ENCODE assay signal across 7 mouse cellular contexts in genomic region chr17:42875571-42876000, GRCm38 (mm10). TPM values are rescaled to one million over a fixed set of nuclear protein-coding genes. Genes with fewer than 3 reads are reported as not detected.
DNase-seq lines count a peak whose midpoint lies in the region; ATAC-seq and TF ChIP-seq lines count a peak whose summit lies in the region.

No protein-coding gene starts in this region.

- peak overlapping the region; percentile 87 for H3K4me3 ChIP-seq in G1E (ENCODE audit: low read depth, low read length)
- peak overlapping the region; percentile 84 for H3K4me3 ChIP-seq in forebrain, embryonic 13.5 days
- H3K4me3 ChIP-seq in spleen, adult 2 months (ENCODE audit: extremely low read depth, insufficient read depth, insufficient read length): peak overlapping the region; percentile 80

- no peaks in the 10 kb centered on the region for H3K9me3 ChIP-seq in G1E (replicated peaks)
- no peaks in the 10 kb centered on the region for H3K9me3 ChIP-seq in forebrain, embryonic 13.5 days (replicated peaks)

- no peak overlapping the region for H3K27ac ChIP-seq in forebrain, embryonic 13.5 days
- peak overlapping the region; percentile 96 for H3K27ac ChIP-seq in spleen, adult 2 months (ENCODE audit: insufficient read depth, low read length)

- no peak for ATAC-seq in G1E (ENCODE audit: extremely low read depth, insufficient number of reproducible peaks, low FRiP score, poor library complexity, severe bottlenecking)
- peak; percentile 16 for ATAC-seq in forebrain, embryonic 13.5 days
- ATAC-seq in megakaryocyte, adult 5-6 weeks (ENCODE audit: poor library complexity, severe bottlenecking): peak; percentile 30; the same call in 1 of the 2 replicates

- no peak for DNase-seq in G1E (ENCODE audit: low spot score)
- DNase-seq in brain, adult 2 months (ENCODE audit: low read depth, low spot score): peak; percentile 52
- DNase-seq in heart, postnatal 4 days: peak; percentile 49
- peak; percentile 21 to 23 for DNase-seq in layer of hippocampus, postnatal 36 days
- DNase-seq in spleen, adult 2 months (ENCODE audit: low read depth in 1 of 2, low spot score in 2 of 2): peak in 1 of 2 experiments; percentile 24

- peaks cover 6% of the 10 kb centered on the region for H3K4me1 ChIP-seq in G1E (ENCODE audit: insufficient read depth, low read depth, low read length)
- peaks cover 18% of the 10 kb centered on the region for H3K4me1 ChIP-seq in forebrain, embryonic 13.5 days
- H3K4me1 ChIP-seq in spleen, adult 2 months (ENCODE audit: control insufficient read depth, insufficient read depth, insufficient read length): peaks cover 2% of the 10 kb centered on the region; the same call in 1 of the 2 replicates

- no peaks in the 10 kb centered on the region for H3K36me3 ChIP-seq in G1E (replicated peaks)
- no peaks in the 10 kb centered on the region for H3K36me3 ChIP-seq in forebrain, embryonic 13.5 days (ENCODE audit: poor library complexity, severe bottlenecking)
- H3K36me3 ChIP-seq in spleen, adult 2 months (ENCODE audit: control insufficient read depth, insufficient read depth, low read length): no peaks in the 10 kb centered on the region

- no peak for TF ChIP-seq POLR2A in spleen, adult 2 months (IDR thresholded peaks at IDR 0.05; ENCODE audit: low read depth, low read length)

- H3K27me3 ChIP-seq in G1E (ENCODE audit: insufficient read depth, low read length): no peaks in the 10 kb centered on the region
- H3K27me3 ChIP-seq in forebrain, embryonic 13.5 days: no peaks in the 10 kb centered on the region
- H3K27me3 ChIP-seq in spleen, adult 2 months (ENCODE audit: control insufficient read depth, insufficient read depth, low read length): no peaks in the 10 kb centered on the region

- peak overlapping the region; percentile 88 for H3K4me2 ChIP-seq in forebrain, embryonic 13.5 days

- peak overlapping the region; percentile 93 for H3K9ac ChIP-seq in forebrain, embryonic 13.5 days

- WGBS in forebrain, embryonic 13.5 days: under 1% methylated on average over 17 of the region's 17 CpGs
- under 1% methylated on average over 17 of the region's 17 CpGs for WGBS in spleen, adult 2 months

- TF ChIP-seq CTCF in G1E (IDR thresholded peaks at IDR 0.05; ENCODE audit: low read depth, low read length): no peak
- TF ChIP-seq CTCF in spleen, adult 2 months (IDR thresholded peaks at IDR 0.05; ENCODE audit: extremely low read depth, insufficient read depth, insufficient read length, insufficient replicate concordance): no peak

RNA-seq across cellular contexts. Expression of gene Cd2ap, which starts 0.9 kb away (rescaled TPM):
- 35.9 and 41.0 TPM in 2 replicates for total RNA-seq in G1E (2014; fragmentation: Nextera tagmentation)
- total RNA-seq in G1E (2017): 19.6 and 24.2 TPM in 2 replicates
- 8.1 and 10.0 TPM in 2 replicates for polyA plus RNA-seq in G1E (2012)
- polyA plus RNA-seq in forebrain, embryonic 13.5 days (2015; fragmentation: Nextera tagmentation; extraction: Ambion mirVana): 8.1 and 8.8 TPM in 2 replicates
- 10 to 100 TPM; 36.3 to 39.1 TPM for total RNA-seq in heart, postnatal 4 days (2021)
- total RNA-seq in layer of hippocampus, postnatal 36 days (2021): 10 to 100 TPM; 19.8 to 23.6 TPM
- total RNA-seq in megakaryocyte, adult 5-6 weeks (2015): 73.4 and 85.7 TPM in 2 replicates
- total RNA-seq in megakaryocyte, adult 5-6 weeks (2017): 52.6 and 54.3 TPM in 2 replicates
- 8.9 and 9.3 TPM in 2 replicates for polyA plus RNA-seq in spleen, adult 2 months (2012; rRNA removed)
